ENCODE assay signal across 21 mouse cellular contexts in the genomic region with DNA sequence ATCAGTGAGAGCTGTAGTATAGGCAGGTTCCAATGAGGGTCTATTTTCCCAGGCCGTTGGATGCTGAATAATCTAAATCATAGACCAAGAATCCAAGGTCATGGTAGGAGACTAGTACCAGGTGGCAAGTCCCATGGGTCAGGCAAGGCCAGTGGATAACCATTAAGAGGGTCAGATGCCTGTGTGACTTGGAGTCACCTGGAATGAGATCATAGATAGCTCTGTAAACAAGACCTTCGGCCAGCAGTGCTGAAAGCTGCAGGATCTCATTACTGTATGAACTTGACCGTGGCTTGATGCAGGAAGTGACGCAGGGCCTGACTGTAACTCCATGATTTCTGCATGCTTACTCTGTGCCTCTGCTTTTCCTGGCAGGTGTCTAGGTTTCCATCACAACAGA.
"Had no signal": no experiment of that assay in that cellular context is flagged by ENCODE, and none has a peak within 500 bp of the region (broad histone marks: within the 10 kb centered on the region; RNA-seq: fewer than 3 reads in every experiment).

No protein-coding gene starts in this region.

- H3K27ac ChIP-seq: kidney, postnatal 0 days; limb, embryonic 12.5 days; limb, embryonic 15.5 days; liver, embryonic 15.5 days; lung, embryonic 15.5 days; midbrain, embryonic 10.5 days; midbrain, embryonic 13.5 days; neural tube, embryonic 13.5 days had no signal

- H3K4me3 ChIP-seq: limb, embryonic 12.5 days; limb, embryonic 15.5 days; liver, embryonic 15.5 days; lung, embryonic 15.5 days; megakaryocyte, embryonic 14.5 days; midbrain, embryonic 10.5 days; midbrain, embryonic 13.5 days; myocyte; neural tube, embryonic 13.5 days had no signal

- H3K27me3 ChIP-seq: limb, embryonic 15.5 days; liver, embryonic 15.5 days; lung, embryonic 15.5 days; megakaryocyte, embryonic 14.5 days; midbrain, embryonic 13.5 days; neural tube, embryonic 13.5 days had no signal

- H3K36me3 ChIP-seq: limb, embryonic 12.5 days; limb, embryonic 15.5 days; liver, embryonic 15.5 days; lung, embryonic 15.5 days; midbrain, embryonic 10.5 days; midbrain, embryonic 13.5 days; neural tube, embryonic 13.5 days had no signal

- H3K9ac ChIP-seq: limb, embryonic 12.5 days; limb, embryonic 15.5 days; liver, embryonic 15.5 days; lung, embryonic 15.5 days; midbrain, embryonic 13.5 days; neural tube, embryonic 13.5 days had no signal

- H3K4me1 ChIP-seq: limb, embryonic 15.5 days; liver, embryonic 15.5 days; lung, embryonic 15.5 days; megakaryocyte, embryonic 14.5 days; midbrain, embryonic 10.5 days; midbrain, embryonic 13.5 days; neural tube, embryonic 13.5 days had no signal

- DNase-seq: kidney, adult 2 months; kidney, postnatal 25 days; layer of hippocampus, postnatal 36 days; left cerebral cortex, postnatal 4 days; lung, postnatal 10 days; lung, postnatal 36 days; retina, postnatal 1 day; right cerebral cortex, postnatal 25 days; spleen, adult 18-20 months; thymus, postnatal 36 days had no signal

- H3K9me3 ChIP-seq: limb, embryonic 12.5 days; limb, embryonic 15.5 days; liver, embryonic 15.5 days; lung, embryonic 15.5 days; megakaryocyte, embryonic 14.5 days; midbrain, embryonic 10.5 days; midbrain, embryonic 13.5 days had no signal

- ATAC-seq: midbrain, embryonic 13.5 days; midbrain, embryonic 16.5 days had no signal

- H3K4me2 ChIP-seq: limb, embryonic 12.5 days; limb, embryonic 15.5 days; liver, embryonic 15.5 days; lung, embryonic 15.5 days; midbrain, embryonic 13.5 days; neural tube, embryonic 13.5 days had no signal
